ENCODE assay signal across 8 mouse cellular contexts in genomic region chr1:89015385-89015784, GRCm38 (mm10). TPM values are rescaled to one million over a fixed set of nuclear protein-coding genes. Genes with fewer than 3 reads are reported as not detected.
A peak's percentile ranks its signal among the peaks of the same experiment; 100 is the strongest.
DNase-seq lines count a peak whose midpoint lies in the region; ATAC-seq and TF ChIP-seq lines count a peak whose summit lies in the region.

No protein-coding gene starts in this region.

- H3K4me3 ChIP-seq in layer of hippocampus, adult 2 months: peak overlapping the region; percentile 25; the same call in 1 of the 2 replicates
- H3K4me3 ChIP-seq in embryonic facial prominence, embryonic 15.5 days (replicated peaks): no peak overlapping the region
- H3K4me3 ChIP-seq in limb, embryonic 12.5 days (replicated peaks): no peak overlapping the region
- no peak overlapping the region for H3K4me3 ChIP-seq in stomach, embryonic 14.5 days (ENCODE audit: low read depth, low read length)

- H3K27me3 ChIP-seq in embryonic facial prominence, embryonic 15.5 days: no peaks in the 10 kb centered on the region
- no peaks in the 10 kb centered on the region; the same call in 1 of the 2 replicates for H3K27me3 ChIP-seq in limb, embryonic 12.5 days
- H3K27me3 ChIP-seq in stomach, embryonic 14.5 days (ENCODE audit: control insufficient read depth, insufficient read depth, low read length): no peaks in the 10 kb centered on the region

- WGBS in embryonic facial prominence, embryonic 15.5 days: 29% methylated on average over 12 of the region's 12 CpGs
- 28% methylated on average over 12 of the region's 12 CpGs for WGBS in limb, embryonic 12.5 days
- WGBS in stomach, embryonic 14.5 days: 19% methylated on average over 12 of the region's 12 CpGs

- H3K4me2 ChIP-seq in embryonic facial prominence, embryonic 15.5 days (replicated peaks): peak overlapping the region; percentile 26
- H3K4me2 ChIP-seq in limb, embryonic 12.5 days: peak overlapping the region; percentile 24; the same call in 1 of the 2 replicates
- peak overlapping the region; percentile 7; the same call in 1 of the 2 replicates for H3K4me2 ChIP-seq in stomach, embryonic 14.5 days (replicated peaks; ENCODE audit: low read depth, low read length)

- H3K27ac ChIP-seq in layer of hippocampus, adult 2 months: peak overlapping the region; percentile 1; the same call in 1 of the 2 replicates
- peak overlapping the region; percentile 18 for H3K27ac ChIP-seq in embryonic facial prominence, embryonic 15.5 days (replicated peaks)
- H3K27ac ChIP-seq in limb, embryonic 12.5 days: no peak overlapping the region
- H3K27ac ChIP-seq in stomach, embryonic 14.5 days (ENCODE audit: low read length): no peak overlapping the region

- no peak for ATAC-seq in embryonic facial prominence, embryonic 15.5 days (ENCODE audit: insufficient number of reproducible peaks, low FRiP score, low TSS enrichment, low read depth)
- ATAC-seq in limb, embryonic 12.5 days (ENCODE audit: insufficient number of reproducible peaks, insufficient read depth, low FRiP score, low TSS enrichment, low read depth): no peak; the same call in 1 of the 2 replicates
- ATAC-seq in stomach, embryonic 14.5 days (ENCODE audit: insufficient number of reproducible peaks, insufficient read depth, low FRiP score, low read depth): peak; percentile 69; the same call in 1 of the 2 replicates
- no peak for ATAC-seq in megakaryocyte-erythroid progenitor cell, adult 5-6 weeks (replicated peaks; ENCODE audit: low FRiP score, low TSS enrichment, poor library complexity, severe bottlenecking)

- H3K9ac ChIP-seq in embryonic facial prominence, embryonic 15.5 days: no peak overlapping the region
- no peak overlapping the region for H3K9ac ChIP-seq in limb, embryonic 12.5 days (replicated peaks)
- H3K9ac ChIP-seq in stomach, embryonic 14.5 days (replicated peaks; ENCODE audit: low read depth, low read length): no peak overlapping the region

- no peaks in the 10 kb centered on the region for H3K36me3 ChIP-seq in embryonic facial prominence, embryonic 15.5 days
- no peaks in the 10 kb centered on the region for H3K36me3 ChIP-seq in limb, embryonic 12.5 days
- H3K36me3 ChIP-seq in stomach, embryonic 14.5 days (ENCODE audit: control insufficient read depth, insufficient read depth, low read length): no peaks in the 10 kb centered on the region

- no peaks in the 10 kb centered on the region for H3K9me3 ChIP-seq in embryonic facial prominence, embryonic 15.5 days (replicated peaks)
- no peaks in the 10 kb centered on the region for H3K9me3 ChIP-seq in limb, embryonic 12.5 days
- H3K9me3 ChIP-seq in stomach, embryonic 14.5 days (ENCODE audit: control insufficient read depth, low read depth, low read length): no peaks in the 10 kb centered on the region

- no peak for DNase-seq in layer of hippocampus, adult 2 months (ENCODE audit: low spot score in 2 of 2)
- DNase-seq in layer of hippocampus, adult 9-10 months (ENCODE audit: low spot score): no peak
- no peak for DNase-seq in cerebellum, adult 9-10 months
- no peak for DNase-seq in left cerebral cortex, adult 11 months (ENCODE audit: low spot score)

- no peak for TF ChIP-seq CTCF in layer of hippocampus, adult 2 months (conservative IDR thresholded peaks at IDR 0.05)

- H3K4me1 ChIP-seq in embryonic facial prominence, embryonic 15.5 days: peaks cover 20% of the 10 kb centered on the region
- peaks cover 20% of the 10 kb centered on the region for H3K4me1 ChIP-seq in limb, embryonic 12.5 days (replicated peaks)
- peaks cover 16% of the 10 kb centered on the region for H3K4me1 ChIP-seq in stomach, embryonic 14.5 days (ENCODE audit: control insufficient read depth, insufficient read depth, low read length)

RNA-seq across cellular contexts. Expression of gene Sh3bp4, which starts 54.8 kb away (rescaled TPM):
- total RNA-seq in layer of hippocampus, adult 2 months (2021): 10 to 100 TPM; 21.9 to 24.8 TPM
- 26.6 and 27.9 TPM in 2 replicates for polyA plus RNA-seq in embryonic facial prominence, embryonic 15.5 days (2015; fragmentation: Nextera tagmentation; extraction: Ambion mirVana)
- 22.3 and 23.1 TPM in 2 replicates for polyA plus RNA-seq in limb, embryonic 12.5 days (2016; fragmentation: Nextera tagmentation; extraction: Ambion mirVana)
- 22.4 and 24.3 TPM in 2 replicates for polyA plus RNA-seq in stomach, embryonic 14.5 days (2014; fragmentation: Nextera tagmentation; extraction: Ambion mirVana)
- total RNA-seq in megakaryocyte-erythroid progenitor cell, adult 5-6 weeks (2014; fragmentation: Nextera tagmentation): not detected in 2 replicates
- total RNA-seq in megakaryocyte-erythroid progenitor cell, adult 5-6 weeks (2017): 0.08 TPM in 1 of 2 replicates, not detected in the other

Comparison
In these comparisons a context has a peak if more than half of its experiments do, and no peak if none do; other contexts are left out.
1. H3K27ac ChIP-seq: peak in layer of hippocampus, adult 2 months (single experiment) and embryonic facial prominence, embryonic 15.5 days (single experiment); none in limb, embryonic 12.5 days (single experiment) and stomach, embryonic 14.5 days (single experiment).
2. Peak in every context shown above with its lines, with median percentiles within 50 percentile points of each other: H3K4me2 ChIP-seq.